1 mouse cellular context compared by ENCODE assay signal in genomic region chr8:106194062-106194461, GRCm38 (mm10).
TF ChIP-seq lines count a peak whose summit lies in the region.

No protein-coding gene starts in this region.

TF ChIP-seq in MEL, 35 proteins besides CTCF, POLR2A, EP300 and RAD21:
- TF ChIP-seq NRF1 (IDR thresholded peaks at IDR 0.05; ENCODE audit: insufficient read depth, low read depth, low read length, poor library complexity, severe bottlenecking) (no peak), USF1 (IDR thresholded peaks at IDR 0.05; ENCODE audit: low read depth, low read length) (no peak), MXI1 (IDR thresholded peaks at IDR 0.05; ENCODE audit: low read depth, low read length) (no peak; the same call in 1 of the 2 replicates), SIN3A (IDR thresholded peaks at IDR 0.05; ENCODE audit: low read length) (no peak), ELF1 (IDR thresholded peaks at IDR 0.05; ENCODE audit: low read depth, low read length) (no peak), E2F4 (IDR thresholded peaks at IDR 0.05; ENCODE audit: borderline replicate concordance, low read depth, low read length) (no peak), TCF12 (IDR thresholded peaks at IDR 0.05; ENCODE audit: low read depth, low read length) (no peak), POLR2AphosphoS5 (IDR thresholded peaks at IDR 0.05; ENCODE audit: borderline replicate concordance, low read depth, low read length) (no peak), USF2 (IDR thresholded peaks at IDR 0.05; ENCODE audit: borderline replicate concordance in 1 of 2, insufficient read depth in 1 of 2, low read depth in 1 of 2, low read length in 2 of 2) (no peak), ZMIZ1 (IDR thresholded peaks at IDR 0.05; ENCODE audit: low read depth, low read length) (no peak), ZC3H11A (IDR thresholded peaks at IDR 0.05; ENCODE audit: low read depth, low read length) (no peak), ZNF384 (IDR thresholded peaks at IDR 0.05; ENCODE audit: low read depth, low read length) (no peak), RCOR1 (IDR thresholded peaks at IDR 0.05; ENCODE audit: low read depth, low read length) (no peak), TAL1 (IDR thresholded peaks at IDR 0.05; ENCODE audit: low read length) (no peak), KAT2A (conservative IDR thresholded peaks at IDR 0.05; ENCODE audit: low read depth, low read length) (no peak), MYB (IDR thresholded peaks at IDR 0.05; ENCODE audit: low read depth, low read length) (no peak), UBTF (IDR thresholded peaks at IDR 0.05; ENCODE audit: borderline replicate concordance, insufficient read depth, low read depth, low read length) (no peak), ETS1 (IDR thresholded peaks at IDR 0.05; ENCODE audit: low read depth, low read length) (no peak)
